Mouse (Mus musculus) 416B (cell line): ENCODE data around the gene D16Ertd472e.

ENCODE experiments used
- DNase-seq: peaks from one replicate; pipeline ENCODE4 v3.0.0; 2011; ENCODE audit warnings: low read depth

D16Ertd472e gene

GRCm38 (mm10) chr16:78576478-78577084 lies at the start of gene D16Ertd472e:
Gene D16Ertd472e (minus strand): TSS chr16:78576708.
- peak; percentile 91 for DNase-seq

GRCm38 (mm10) chr16:78622755-78623154 lies 46.2 kb upstream of the D16Ertd472e start:
- no peak for DNase-seq

- DNase-seq: peak; percentile 88
These were observed 42.9 kb upstream of the D16Ertd472e start for GRCm38 (mm10) chr16:78619386-78619785.

GRCm38 (mm10) chr16:78617757-78618532 lies 41.4 kb upstream of the D16Ertd472e start:
- DNase-seq: no peak

GRCm38 (mm10) chr16:78606202-78606601 lies 29.7 kb upstream of the D16Ertd472e start:
- no peak for DNase-seq

GRCm38 (mm10) chr16:78598919-78599318 lies 22.4 kb upstream of the D16Ertd472e start:
- DNase-seq: no peak

- no peak for DNase-seq
These were observed 19.9 kb upstream of the D16Ertd472e start for GRCm38 (mm10) chr16:78596381-78596780.

- DNase-seq: no peak
These were observed 19.3 kb upstream of the D16Ertd472e start for GRCm38 (mm10) chr16:78595821-78596220.

- DNase-seq: no peak
These were observed 17.6 kb upstream of the D16Ertd472e start for GRCm38 (mm10) chr16:78594154-78594553.

- no peak for DNase-seq
These were observed 14.6 kb upstream of the D16Ertd472e start for GRCm38 (mm10) chr16:78591130-78591529.

GRCm38 (mm10) chr16:78588821-78589220 lies 12.3 kb upstream of the D16Ertd472e start:
- DNase-seq: no peak

- no peak for DNase-seq
These were observed 10.1 kb upstream of the D16Ertd472e start for GRCm38 (mm10) chr16:78586621-78587020.

GRCm38 (mm10) chr16:78585664-78586397 lies 9.3 kb upstream of the D16Ertd472e start:
- DNase-seq: no peak

- no peak for DNase-seq
These were observed 8.7 kb upstream of the D16Ertd472e start for GRCm38 (mm10) chr16:78585163-78585562.

- DNase-seq: no peak
These were observed 7.5 kb upstream of the D16Ertd472e start for GRCm38 (mm10) chr16:78583968-78584367.

GRCm38 (mm10) chr16:78580387-78580786 lies 3.9 kb upstream of the D16Ertd472e start:
- no peak for DNase-seq

GRCm38 (mm10) chr16:78579386-78579785 lies 2.9 kb upstream of the D16Ertd472e start:
- no peak for DNase-seq

GRCm38 (mm10) chr16:78577085-78577671 lies 670 bp upstream of the D16Ertd472e start:
- DNase-seq: peak; percentile 98

GRCm38 (mm10) chr16:78575852-78576477 lies 543 bp downstream of the D16Ertd472e start:
- peak; percentile 73 for DNase-seq

GRCm38 (mm10) chr16:78575190-78575851 lies 1.2 kb downstream of the D16Ertd472e start:
- peak; percentile 44 for DNase-seq

GRCm38 (mm10) chr16:78574241-78574640 lies 2.3 kb downstream of the D16Ertd472e start:
- no peak for DNase-seq
